12 mouse cellular contexts compared by ENCODE assay signal in the genomic region with DNA sequence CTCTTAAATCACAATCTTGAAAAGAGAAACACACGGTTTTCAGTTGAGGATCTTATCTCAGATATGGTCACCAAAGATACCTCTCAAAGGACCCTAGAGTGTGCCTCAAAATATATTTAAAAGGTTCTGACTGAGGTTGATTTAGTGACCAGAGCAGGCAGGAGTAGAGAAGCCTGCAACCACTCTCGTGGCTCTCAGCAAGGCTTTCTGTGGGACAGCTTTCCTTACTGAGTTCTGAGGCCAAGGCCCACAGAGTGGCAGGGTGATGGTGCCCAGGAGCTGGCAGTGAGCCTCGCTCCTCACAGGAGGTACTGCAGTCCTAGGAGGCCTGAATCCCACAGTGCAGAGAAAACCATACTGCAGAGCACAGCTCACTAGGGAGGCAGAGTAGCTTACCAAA.
DNase-seq lines count a peak whose midpoint lies in the region; ATAC-seq lines count a peak whose summit lies in the region.
"Had no signal": no experiment of that assay in that cellular context is flagged by ENCODE, and none has a peak within 500 bp of the region (broad histone marks: within the 10 kb centered on the region; RNA-seq: fewer than 3 reads in every experiment).

No protein-coding gene starts in this region.

- H3K4me1 ChIP-seq in hindbrain, embryonic 10.5 days (replicated peaks) = peaks cover 33% of the 10 kb centered on the region
- H3K4me1 ChIP-seq in midbrain, embryonic 16.5 days (ENCODE audit: control insufficient read depth, insufficient read depth, low read length) = peaks cover 5% of the 10 kb centered on the region; the same call in 1 of the 2 replicates
- H3K4me1 ChIP-seq: lung, embryonic 15.5 days had no signal

- 18% methylated on average over 3 of the region's 3 CpGs for WGBS in hindbrain, embryonic 10.5 days
- WGBS in midbrain, embryonic 16.5 days = 16% methylated on average over 3 of the region's 3 CpGs

- peak overlapping the region; percentile 82 for H3K4me2 ChIP-seq in midbrain, embryonic 16.5 days (ENCODE audit: low read length)
- H3K4me2 ChIP-seq: heart, embryonic 15.5 days; lung, embryonic 15.5 days had no signal

- 0 out of 2 replicates have a peak, but pooled peaks have one; percentile 8 for ATAC-seq in midbrain, embryonic 16.5 days

- no peaks in the 10 kb centered on the region for H3K9me3 ChIP-seq in hindbrain, embryonic 10.5 days
- no peaks in the 10 kb centered on the region for H3K9me3 ChIP-seq in midbrain, embryonic 16.5 days (replicated peaks; ENCODE audit: control insufficient read depth, low read length, poor library complexity, severe bottlenecking)
- H3K9me3 ChIP-seq: heart, embryonic 15.5 days; lung, embryonic 15.5 days had no signal

- H3K9ac ChIP-seq in midbrain, embryonic 16.5 days (ENCODE audit: low read depth, low read length) = peak overlapping the region; percentile 83
- H3K9ac ChIP-seq: heart, embryonic 15.5 days; lung, embryonic 15.5 days had no signal

- H3K27ac ChIP-seq in hindbrain, embryonic 10.5 days = peak overlapping the region; percentile 99
- H3K27ac ChIP-seq in midbrain, embryonic 16.5 days (ENCODE audit: low read length) = peak overlapping the region; percentile 98
- H3K27ac ChIP-seq: heart, embryonic 15.5 days; kidney, postnatal 0 days; lung, embryonic 15.5 days had no signal

- H3K4me3 ChIP-seq in hindbrain, embryonic 10.5 days = peak overlapping the region; percentile 72
- H3K4me3 ChIP-seq in midbrain, embryonic 16.5 days (ENCODE audit: low read depth, low read length) = peak overlapping the region; percentile 57
- H3K4me3 ChIP-seq: heart, embryonic 15.5 days; lung, embryonic 15.5 days had no signal

- DNase-seq in cerebellum, adult 11 months = peak; percentile 39
- DNase-seq in cerebellum, adult 9-11 months = peak; percentile 64
- no peak for DNase-seq in hindbrain, embryonic 10.5 days (ENCODE audit: low spot score)
- DNase-seq in gastrocnemius, postnatal 10 days = no peak
- no peak for DNase-seq in kidney, adult 8-10 months
- no peak for DNase-seq in testis, postnatal 10 days (ENCODE audit: low spot score)
- DNase-seq: spleen, adult 18-20 months; thymus, postnatal 14 days had no signal

- peaks cover 39% of the 10 kb centered on the region for H3K27me3 ChIP-seq in hindbrain, embryonic 10.5 days (ENCODE audit: insufficient read depth, poor library complexity, severe bottlenecking)
- H3K27me3 ChIP-seq in midbrain, embryonic 16.5 days (ENCODE audit: control insufficient read depth, insufficient read depth, low read depth, low read length) = no peaks in the 10 kb centered on the region

- H3K36me3 ChIP-seq in hindbrain, embryonic 10.5 days = peaks cover 28% of the 10 kb centered on the region
- H3K36me3 ChIP-seq in midbrain, embryonic 16.5 days (ENCODE audit: control insufficient read depth, insufficient read depth, low read length) = peaks cover 4% of the 10 kb centered on the region; the same call in 1 of the 2 replicates
- H3K36me3 ChIP-seq: heart, embryonic 15.5 days; lung, embryonic 15.5 days had no signal

Comparison
In these comparisons a context has a peak if more than half of its experiments do, and no peak if none do; other contexts are left out.
1. DNase-seq: peak in cerebellum, adult 11 months (single experiment) and cerebellum, adult 9-11 months (single experiment); none in hindbrain, embryonic 10.5 days (single experiment), gastrocnemius, postnatal 10 days (single experiment), kidney, adult 8-10 months (0 of 2) and testis, postnatal 10 days (single experiment).